Mouse (Mus musculus) frontal cortex, postnatal 25 days (tissue): ENCODE data around the gene Ppfia3.

Experiments used
- DNase-seq, 2 experiments: peaks; one replicate each; pipeline ENCODE4 v3.0.0; 2022; ENCODE audit warnings: low spot score in 2 of 2

The Ppfia3 gene

DNA sequence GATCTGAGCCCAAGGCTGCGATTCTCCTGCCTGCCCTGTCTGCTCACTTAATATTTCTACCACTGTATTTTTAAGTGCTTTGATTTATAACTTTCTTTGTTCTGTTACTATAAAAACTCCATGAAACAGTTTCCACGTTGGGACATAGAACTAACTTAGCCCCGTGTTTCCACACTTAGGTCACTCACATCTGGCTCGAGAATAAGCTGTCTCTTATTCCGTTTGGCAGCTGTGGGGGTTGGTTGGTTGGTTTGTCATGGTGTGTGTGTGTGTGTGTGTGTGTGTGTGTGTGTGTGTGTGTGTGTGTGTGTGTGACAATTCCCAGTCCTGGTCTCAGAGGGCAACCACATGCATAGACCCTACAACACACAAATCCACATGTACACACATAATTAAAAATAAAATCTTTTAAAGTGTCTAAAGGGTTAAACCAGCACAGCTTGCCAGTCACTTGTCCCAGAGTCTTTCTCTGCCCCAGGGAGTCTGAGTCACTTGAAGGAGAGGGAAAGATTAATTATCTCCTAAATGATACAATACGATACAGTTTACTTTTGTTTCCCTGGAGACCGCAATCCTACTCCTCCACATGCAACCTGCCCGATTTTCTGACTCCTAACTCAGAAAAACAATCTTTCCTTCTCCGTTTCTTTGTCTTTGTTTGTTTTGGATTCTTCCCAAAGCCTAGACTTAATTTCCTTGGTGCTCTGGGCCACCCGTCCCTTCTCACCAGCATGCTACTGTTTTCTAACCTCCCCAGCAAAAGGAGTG, 53.9 kb downstream of the Ppfia3 start:
- no peak for DNase-seq

- DNase-seq: no peak
Measured at GRCm38 (mm10) chr7:45312023-45312422, 54.8 kb downstream of the Ppfia3 start.

GRCm38 (mm10) chr7:45309455-45309854, 57.4 kb downstream of the Ppfia3 start:
- peak in 1 of 2 experiments; percentile 47 for DNase-seq

- DNase-seq: no peak
Measured at GRCm38 (mm10) chr7:45308551-45309240, 58.1 kb downstream of the Ppfia3 start.

DNA sequence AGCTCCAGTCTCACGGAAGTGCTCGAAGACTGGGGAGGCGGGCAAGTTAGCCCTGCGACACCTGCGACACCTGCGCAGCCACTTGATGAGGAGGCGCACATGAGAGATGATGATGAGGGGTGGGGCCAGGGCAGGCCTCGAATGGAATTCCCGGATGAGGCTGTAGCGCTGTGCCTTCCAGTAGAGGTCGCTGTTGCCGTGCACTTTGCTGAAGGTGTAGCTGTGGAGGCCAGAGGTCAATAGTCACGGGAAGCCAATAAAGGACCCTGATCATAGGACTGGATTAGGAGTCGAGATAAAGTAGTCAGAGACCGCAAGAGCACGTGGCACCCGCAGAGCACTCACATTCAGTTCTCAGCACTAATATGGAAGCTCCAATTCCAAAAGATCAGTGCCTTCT, 61.5 kb downstream of the Ppfia3 start:
- peak; percentile 44 to 57 for DNase-seq

GRCm38 (mm10) chr7:45304869-45305268, 62.0 kb downstream of the Ppfia3 start:
- DNase-seq: no peak

DNA sequence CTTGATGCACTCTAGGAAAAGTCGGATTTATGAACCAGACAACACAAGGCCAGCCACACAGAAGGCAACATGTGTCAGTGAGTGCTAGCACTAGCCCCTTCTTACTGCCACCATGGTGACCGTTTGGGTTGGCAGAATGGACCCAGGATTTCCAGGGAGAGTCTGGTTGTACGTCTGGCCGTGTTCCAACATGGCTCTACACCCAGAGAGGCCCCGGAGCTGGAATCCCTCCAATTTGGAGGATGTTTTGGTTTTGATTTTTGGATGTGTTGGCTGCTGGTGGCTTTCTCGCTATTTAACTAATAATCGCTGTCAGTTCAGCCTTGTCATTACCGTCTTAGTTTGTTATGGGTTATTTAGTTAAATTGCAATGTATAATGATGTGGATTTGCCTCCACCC, 64.2 kb downstream of the Ppfia3 start:
- DNase-seq: no peak

DNA sequence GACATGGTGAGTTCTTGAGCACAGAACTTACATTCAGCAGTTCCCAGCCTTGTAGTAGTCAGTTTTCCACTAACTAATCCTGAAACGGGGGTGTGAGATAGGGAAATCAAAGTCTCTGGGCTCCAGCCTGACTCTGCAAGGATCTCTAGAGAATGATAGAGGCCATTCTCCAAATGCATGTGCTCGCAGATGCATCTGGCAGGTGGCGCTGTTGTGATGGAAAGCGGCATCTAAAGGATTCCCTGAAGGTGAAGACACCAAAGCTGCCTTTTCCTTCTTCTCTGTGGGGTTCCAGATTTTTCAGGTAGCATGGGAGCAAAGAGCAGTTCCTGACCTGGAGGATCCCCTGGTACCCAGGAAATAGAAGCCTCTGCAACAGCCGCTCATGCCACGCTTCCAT, 66.5 kb downstream of the Ppfia3 start:
- peak; percentile 57 to 60 for DNase-seq

- DNase-seq: peak; percentile 52 to 63
Measured at GRCm38 (mm10) chr7:45299752-45300151, 67.1 kb downstream of the Ppfia3 start.

GRCm38 (mm10) chr7:45297563-45297962, 69.3 kb downstream of the Ppfia3 start:
- no peak for DNase-seq

DNA sequence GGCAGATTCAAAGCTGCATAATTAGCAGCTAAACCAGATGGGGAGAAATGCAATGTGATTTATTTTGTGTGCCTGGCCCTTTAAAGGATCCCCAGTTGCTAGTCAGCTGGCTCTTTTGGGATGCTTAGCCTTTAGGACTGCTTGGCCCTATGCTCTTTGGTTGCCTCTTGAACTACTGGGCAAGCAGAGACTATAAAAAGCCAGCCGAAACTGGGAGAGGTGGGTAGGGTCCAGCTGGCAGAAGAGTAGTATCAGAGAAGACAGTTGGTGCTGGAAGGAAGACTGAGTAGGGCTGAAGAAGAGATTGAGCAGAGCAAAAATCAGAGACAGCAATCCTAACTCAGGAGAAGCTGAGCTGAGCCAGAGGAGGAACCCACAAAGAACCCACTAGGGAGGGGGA, 70.2 kb downstream of the Ppfia3 start:
- no peak for DNase-seq
